Mouse (Mus musculus) activated CD4-positive, CD25-positive, alpha-beta regulatory T cell, adult 9 weeks (primary cell): ENCODE data around the gene Hmox2. TPM values are rescaled to one million over a fixed set of nuclear protein-coding genes. Genes with fewer than 3 reads are reported as not detected.

Source experiments
- polyA plus RNA-seq: library from polyadenylated mRNA; unstranded; fragments of 100-300 nt; shearing (Covaris generic); gene quantifications from one replicate; pipeline ENCODE4 v1.2.1, GENCODE M21; 2017

Hmox2 gene
- polyA plus RNA-seq: 105 TPM

DNA sequence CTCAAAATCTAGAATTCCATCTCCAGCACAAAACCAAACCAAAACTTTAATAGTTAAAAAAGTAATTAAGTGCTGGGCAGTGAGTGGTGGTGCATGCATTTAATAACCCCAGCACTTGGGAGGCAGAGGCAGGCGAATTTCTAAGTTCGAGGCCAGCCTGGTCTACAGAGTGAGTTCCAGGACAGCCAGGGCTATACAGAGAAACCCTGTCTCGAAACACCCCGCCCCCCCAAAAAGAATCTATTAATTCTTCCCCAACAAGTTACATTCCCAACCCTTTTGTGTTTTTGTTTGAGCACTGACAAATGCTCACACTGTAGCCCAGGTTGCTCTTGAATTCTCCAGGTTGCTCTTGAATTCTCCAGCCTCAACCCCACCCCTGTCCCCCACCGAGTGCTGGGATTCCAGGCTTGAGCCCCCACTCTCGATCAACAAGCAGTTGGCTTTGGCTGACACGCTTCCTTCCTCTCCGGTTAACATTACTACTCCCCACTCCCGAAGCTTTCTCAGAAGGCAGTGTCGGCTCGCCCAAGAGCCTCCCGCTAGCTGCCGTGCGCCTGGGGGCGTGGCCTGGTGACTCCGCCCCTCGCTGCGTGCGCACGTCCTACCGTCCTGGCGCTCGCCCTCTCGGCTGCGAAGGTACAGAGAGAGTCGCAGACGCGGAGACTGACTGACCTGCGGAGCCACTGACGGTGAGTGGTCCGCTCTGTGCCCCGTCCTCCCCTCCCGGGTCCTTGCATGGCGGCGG lies at the start of gene Hmox2:
Gene Hmox2 (plus strand): TSS at position 582 of the 748 bp plus-strand sequence.

DNA sequence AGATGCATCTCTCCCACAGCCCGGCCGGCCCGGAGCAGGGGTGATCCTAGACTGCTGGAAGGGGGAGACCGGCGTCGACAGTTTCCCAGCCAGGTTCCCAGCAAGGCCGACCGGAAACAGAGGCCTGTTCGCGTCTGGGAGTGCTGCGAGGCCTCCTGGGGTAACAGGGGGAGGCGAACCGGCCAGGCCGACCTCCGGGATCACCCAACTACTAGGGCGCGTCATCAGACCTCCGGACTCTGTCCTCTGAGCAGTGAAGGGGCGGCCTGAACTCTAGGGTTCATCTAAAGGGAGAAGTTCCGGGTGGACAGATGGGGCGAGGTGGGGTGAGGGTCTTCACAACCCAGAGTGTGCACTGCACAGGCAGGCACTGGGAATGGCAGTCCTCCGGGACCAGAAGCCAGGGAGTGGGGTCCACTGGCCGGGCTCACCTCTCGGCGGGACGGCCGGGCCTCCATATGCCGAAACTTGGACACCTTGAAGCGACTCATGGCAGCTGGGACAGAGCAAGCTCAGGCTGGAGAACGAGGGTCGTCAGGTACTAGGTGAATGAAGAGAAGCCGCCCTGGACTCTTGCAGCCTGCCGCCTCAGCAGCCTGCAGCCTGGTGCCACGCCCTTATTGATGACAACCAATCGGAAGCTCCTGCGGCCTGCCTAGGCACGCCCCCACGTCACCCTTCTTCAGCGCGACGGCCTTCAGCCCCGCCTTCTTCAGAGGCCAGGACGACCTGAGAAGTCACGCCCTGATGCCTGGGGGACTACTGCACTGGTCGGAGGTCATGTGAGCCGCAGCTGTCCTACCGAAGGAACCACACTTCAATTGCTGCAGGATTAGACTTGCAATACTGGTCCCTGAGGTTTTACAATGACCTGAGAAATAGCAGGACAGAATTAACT lies 46.8 kb upstream of the Hmox2 start, which contains the start of gene Coro7:
Gene Coro7 (minus strand): TSS at position 657 of the 898 bp plus-strand sequence.

DNA sequence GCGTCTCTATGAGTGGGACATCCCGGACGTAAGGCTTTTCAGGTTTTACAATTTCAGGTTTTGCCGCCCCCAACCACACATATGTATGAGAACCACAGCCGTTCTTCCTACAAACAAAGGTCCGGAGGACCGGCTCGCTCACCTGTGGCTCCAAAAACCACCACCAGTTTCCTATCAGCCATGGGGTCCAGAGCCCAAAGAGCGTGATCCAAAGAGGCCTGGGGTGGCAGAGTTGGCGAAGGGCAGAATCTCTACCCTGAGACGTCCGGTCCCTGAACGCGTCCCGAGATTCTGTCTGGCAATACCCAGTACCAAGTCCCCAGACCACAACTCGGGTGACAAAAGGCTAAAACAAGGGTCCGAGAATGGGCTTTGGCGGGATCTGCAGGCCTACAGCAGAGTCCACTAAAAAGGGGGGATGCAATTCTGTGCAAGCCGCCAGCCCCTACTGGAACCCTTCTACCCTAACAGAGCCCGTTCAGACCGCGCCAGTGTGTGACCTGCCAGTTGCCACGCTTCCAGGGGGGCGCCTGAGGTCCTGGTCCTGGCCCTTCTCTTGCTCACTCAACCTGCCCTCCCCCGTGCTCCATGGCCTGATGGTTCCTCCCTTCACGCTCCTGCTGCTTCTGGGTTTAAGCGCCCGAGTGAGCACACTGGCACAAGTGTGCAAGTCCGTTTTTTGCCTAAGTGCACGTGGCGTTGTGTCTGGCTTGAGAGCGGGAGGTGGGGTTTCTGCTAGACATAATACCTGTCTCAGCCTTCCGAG lies 7.2 kb upstream of the Hmox2 start, which contains the start of gene Nmral1:
Gene Nmral1 (minus strand): TSS at position 604 of the 766 bp plus-strand sequence.

DNA sequence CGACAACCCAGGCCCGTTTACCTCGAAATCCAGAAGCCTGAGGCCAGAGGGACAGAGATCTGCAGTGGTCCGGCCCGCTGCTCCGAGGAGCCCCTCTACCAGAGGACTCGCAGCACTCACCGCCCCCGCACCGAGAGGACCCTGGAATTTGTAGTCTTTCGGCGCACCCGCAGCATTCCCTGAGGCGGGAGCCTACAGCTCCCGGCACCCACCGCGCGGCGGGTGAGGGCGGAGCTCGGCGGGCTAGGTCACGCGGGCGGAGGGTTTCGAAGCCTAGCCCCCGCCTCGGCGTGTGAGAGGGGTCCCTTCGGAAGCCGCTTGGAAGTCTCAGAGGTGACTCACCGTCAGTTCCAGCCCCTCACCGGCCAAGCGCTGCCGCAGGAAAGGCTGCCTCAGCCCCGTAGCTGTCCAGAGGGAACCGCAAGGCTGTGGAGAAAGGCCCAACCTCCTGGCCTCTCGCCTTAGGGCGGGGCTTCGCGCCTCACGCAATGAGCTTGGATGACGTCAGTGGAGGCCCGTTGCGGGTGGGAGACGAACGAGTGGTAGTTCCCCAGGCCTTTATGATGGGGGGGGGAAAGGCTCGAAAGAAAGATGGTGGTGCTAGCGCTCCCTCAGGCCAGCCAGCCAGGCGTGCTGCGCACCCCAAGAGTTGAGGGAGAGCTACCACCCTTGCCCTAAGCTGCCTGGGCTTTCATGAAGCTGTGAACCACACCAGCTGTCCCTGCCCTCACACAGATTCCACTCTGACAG lies 63.8 kb downstream of the Hmox2 start, which contains the start of gene Cdip1:
Gene Cdip1 (minus strand): TSS at position 483 of the 750 bp plus-strand sequence.

Other genes starting within 250 kb of the Hmox2 start
- 0.59 TPM for gene Srl, start 184.5 kb upstream of the Hmox2 start, polyA plus RNA-seq
- gene Tfap4, start 166.5 kb upstream of the Hmox2 start, polyA plus RNA-seq: 3.4 TPM
- 0.62 TPM for gene Glis2, start 131.6 kb upstream of the Hmox2 start, polyA plus RNA-seq
- gene Pam16, start 101.4 kb upstream of the Hmox2 start, polyA plus RNA-seq: 12.5 TPM
- 1.5 TPM for gene Vasn, start 86.4 kb upstream of the Hmox2 start, polyA plus RNA-seq
- gene Dnaja3, start 86.4 kb upstream of the Hmox2 start, polyA plus RNA-seq: 59.4 TPM
- 163 TPM for gene Coro7, start 46.6 kb upstream of the Hmox2 start, polyA plus RNA-seq
- gene Nmral1, start 7.0 kb upstream of the Hmox2 start, polyA plus RNA-seq: 12.3 TPM
- 42.4 TPM for gene Cdip1, start 63.9 kb downstream of the Hmox2 start, polyA plus RNA-seq
- 0.53 TPM for gene 4930562C15Rik, start 109.1 kb downstream of the Hmox2 start, polyA plus RNA-seq
- gene Ubald1, start 154.0 kb downstream of the Hmox2 start, polyA plus RNA-seq: 52.3 TPM
- 66.5 TPM for gene Mgrn1, start 159.9 kb downstream of the Hmox2 start, polyA plus RNA-seq
- gene Nudt16l1, start 212.4 kb downstream of the Hmox2 start, polyA plus RNA-seq: 164 TPM
- 80.4 TPM for gene Anks3, start 237.8 kb downstream of the Hmox2 start, polyA plus RNA-seq